Mouse (Mus musculus) layer of hippocampus, adult 9-11 months (tissue): Measurements from ENCODE around the gene Nolc1.

Source experiments
- DNase-seq: peaks from one replicate; pipeline ENCODE4 v3.0.0; 2022

Gene Nolc1

DNA sequence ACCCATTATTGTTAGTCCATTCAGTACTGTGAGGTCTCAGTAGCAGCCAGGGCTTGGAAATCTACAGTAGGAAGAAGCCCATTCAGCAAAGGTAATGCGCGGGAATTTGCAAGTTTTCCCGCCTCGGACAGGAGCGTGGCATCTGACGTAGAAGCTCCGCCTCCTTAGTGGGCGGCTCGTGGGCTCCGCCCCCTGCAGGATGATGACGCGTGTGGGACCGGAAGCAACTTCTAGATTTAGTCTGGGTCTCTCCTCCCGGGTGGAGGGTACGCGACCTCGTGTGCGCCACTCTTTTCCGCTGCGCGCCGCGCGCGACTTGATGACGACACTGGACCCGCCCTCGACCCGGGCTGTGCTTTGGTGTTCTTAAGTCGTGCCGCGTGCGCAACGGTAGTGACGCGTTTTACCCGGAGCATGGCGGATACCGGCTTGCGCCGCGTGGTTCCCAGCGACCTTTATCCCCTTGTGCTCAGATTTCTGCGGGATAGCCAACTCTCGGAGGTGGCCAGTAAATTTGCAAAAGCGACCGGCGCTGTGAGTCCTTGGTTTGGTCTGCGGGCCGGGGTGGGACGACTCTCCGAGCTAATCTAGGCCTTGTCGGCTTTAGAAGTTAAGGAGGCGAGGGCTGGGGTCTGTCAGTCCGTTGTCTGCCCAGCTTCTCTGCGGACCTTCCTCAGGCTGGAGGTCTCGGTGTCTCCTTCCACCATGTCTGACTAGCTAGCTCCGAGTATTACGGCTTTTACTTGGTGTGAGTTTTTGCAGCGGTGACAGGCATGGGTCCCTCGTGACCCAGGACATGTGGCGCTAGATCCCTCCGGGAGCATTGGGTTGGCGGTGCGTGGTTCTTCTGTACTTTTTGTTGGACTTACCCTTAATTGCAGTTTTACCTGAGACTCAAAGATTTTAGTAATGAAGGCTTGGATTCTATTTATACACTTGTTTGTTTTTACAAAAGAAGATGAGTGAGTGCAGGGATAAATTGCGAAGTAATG is at the start of gene Nolc1:
Nolc1 (plus strand) TSS at position 248 of the 992 bp plus-strand sequence.
- DNase-seq = peak; percentile 99

GRCm38 (mm10) chr19:46026567-46026966 is 49.1 kb upstream of the Nolc1 start:
- no peak for DNase-seq

DNA sequence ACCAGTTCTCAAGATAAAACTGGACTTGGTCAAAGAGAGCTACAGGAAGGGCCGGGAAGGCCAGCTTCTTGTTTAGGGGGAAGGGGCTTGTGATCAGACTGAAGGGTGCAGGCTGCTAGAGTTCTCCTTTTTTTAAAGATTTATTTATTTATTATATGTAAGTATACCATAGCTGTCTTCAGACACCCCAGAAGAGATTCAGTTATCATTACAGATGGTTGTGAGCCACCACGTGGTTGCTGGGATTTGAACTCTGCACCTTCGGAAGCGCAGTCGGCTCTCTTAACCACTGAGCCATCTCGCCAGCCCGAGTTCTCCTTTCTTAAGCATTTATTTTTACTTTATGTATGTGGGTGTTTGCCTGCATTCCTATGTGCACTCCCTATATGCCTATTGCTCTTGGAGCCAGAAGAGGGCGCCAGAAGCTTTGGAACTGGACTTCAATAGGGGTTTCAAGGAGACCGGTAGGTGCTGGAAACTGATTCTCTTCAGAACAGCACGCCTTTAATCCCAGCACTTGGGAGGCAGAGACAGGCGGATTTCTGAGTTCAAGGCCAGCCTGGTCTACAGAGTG is 46.8 kb upstream of the Nolc1 start:
- no peak for DNase-seq

DNA sequence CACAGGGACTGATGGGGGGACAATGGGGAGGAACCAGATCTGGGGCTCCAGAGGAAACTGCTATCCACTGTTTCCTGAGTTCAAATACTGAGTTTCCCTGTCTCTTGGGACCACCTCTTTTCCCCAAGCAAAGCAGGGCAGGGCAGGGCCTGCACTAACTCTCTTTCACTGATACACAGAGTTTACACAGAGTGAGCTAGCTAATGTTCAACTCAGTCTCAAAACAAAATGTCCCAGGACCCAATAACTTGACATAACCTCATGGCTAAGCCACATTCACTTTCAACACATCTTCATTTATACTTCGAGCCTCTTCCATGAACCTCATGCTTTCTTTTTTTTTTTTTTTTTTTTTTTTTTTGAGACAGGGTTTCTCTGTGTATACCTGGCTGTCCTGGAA is 46.0 kb upstream of the Nolc1 start:
- DNase-seq = no peak

GRCm38 (mm10) chr19:46030196-46030983 is 45.3 kb upstream of the Nolc1 start:
- no peak for DNase-seq

DNA sequence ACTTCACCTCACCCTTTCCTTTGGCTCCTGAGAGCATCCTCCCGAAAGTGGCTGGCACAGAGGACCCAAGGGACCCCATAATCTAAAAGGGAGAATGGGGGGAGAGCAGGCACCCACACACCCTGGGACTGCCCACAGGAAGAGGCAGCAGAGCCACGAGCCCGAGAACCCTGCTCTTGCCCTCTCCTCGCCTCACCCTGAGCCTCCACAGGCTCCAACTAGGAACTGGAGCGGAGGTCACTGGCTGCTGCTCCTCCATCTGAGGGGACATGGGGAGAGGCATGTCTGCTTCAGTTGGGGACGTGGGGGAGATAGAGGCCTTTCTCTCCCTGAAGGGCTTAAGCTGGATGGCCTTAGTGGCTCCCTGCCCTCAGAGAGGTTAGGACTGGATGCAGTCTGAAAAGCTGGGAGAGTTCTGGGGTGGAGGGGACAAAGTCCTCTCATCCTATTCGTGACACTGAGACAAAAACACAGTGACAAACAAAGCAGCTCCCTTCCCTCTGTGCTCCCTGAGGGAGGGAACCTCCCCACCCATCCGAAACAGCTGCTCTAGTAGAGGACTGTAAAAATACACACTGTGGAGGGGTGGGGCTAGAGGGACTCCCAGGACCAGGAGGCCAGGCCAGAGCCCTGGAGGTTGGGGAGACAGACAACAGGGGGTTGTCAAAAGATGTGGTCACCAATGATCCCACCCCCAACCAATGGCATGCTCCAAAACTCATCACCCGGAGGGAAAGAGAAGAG is 43.8 kb upstream of the Nolc1 start:
- DNase-seq = no peak

DNA sequence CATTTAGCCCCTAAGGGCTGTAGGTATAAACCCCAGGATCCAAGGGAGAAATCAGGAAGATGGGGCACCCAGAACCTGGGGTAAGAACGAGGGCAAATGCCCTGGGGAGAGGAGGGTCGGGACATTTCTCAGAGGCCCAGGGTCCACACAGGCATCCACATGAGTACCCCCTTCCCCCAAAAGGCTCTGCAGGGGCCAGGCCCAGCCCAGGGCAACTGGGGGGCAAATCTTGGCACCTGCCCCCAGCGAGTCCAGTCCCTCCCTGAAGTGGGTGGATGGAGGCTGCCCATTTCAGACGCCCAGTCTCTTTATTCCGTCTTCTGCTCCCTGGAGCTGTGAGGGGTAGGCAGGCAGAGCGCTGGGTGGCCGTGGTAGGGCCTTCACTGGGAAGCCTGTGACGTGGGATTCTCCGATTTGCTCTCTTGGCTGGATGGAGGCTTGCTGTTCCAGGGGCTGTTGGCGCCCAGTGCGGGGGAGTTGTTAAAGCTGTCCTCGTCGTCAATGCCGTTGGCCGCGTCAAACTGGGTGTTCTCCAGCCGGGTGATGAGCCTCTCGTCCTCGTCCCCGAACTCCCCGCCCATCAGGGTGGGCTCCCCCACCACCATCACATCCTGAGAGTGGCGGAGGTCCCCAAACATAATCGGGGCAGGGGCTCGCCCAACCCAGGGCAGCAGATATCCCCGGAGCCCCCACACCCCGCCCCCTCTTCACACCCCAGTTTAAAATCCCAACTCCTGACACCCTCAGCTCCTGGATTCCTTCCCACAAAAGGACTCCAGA is 42.7 kb upstream of the Nolc1 start:
- peak; percentile 52 for DNase-seq

DNA sequence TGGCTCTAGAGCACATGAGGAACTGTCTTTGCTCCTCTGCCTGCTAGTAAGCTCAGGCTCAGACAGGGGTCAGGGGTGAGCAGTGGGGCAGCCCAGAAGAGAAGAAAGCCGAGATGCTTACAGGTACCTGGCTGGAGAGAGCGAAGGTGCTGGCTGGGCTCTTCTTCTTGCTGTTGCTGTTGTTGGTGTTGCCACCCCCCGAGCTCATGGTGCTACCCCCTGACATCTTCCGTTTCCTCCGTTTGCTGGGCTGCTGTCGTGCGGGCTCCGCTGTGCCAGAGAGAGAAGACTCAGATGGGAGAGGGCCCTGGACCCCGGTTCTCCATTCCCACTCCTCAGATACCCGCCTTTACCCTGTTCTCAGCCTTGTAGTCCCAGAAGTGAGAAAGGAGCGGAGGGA is 41.8 kb upstream of the Nolc1 start:
- no peak for DNase-seq

GRCm38 (mm10) chr19:46035971-46036370 is 39.7 kb upstream of the Nolc1 start:
- DNase-seq = no peak

DNA sequence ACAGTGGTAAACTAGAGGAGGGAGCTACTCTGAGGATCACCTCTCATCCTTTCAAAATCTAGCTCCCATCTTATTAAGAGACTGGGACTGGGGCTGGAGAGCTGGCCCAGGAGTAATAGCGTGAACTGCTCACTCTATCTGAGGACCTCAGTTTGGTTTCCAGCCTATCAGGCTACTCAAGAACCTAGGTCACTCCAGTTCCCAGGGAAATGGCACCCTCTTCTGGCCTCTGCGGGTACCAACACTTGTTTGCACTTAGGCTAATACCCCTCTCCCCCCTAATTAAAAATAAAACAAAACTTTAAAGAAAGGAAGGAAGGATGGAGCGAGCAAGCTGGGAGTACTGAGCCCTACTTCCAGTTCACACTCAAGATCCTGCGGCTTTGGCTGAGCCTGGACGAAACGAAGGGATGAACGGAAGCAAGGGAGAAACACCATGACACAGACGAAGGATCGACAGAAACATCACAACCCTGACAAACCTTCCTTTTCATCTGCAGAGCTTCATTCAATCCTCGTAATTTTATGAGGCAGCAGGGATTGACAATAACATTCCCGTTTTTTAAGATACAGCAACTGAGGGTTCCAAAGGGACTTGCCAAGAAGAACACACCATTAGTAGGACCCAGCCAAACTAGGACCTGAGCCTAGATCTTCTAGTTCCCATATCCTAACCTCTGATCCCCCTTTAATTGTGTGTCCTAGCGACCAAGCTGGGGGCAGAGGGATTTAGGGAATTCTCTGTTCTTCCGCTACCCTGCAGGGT is 39.0 kb upstream of the Nolc1 start:
- DNase-seq = no peak

DNA sequence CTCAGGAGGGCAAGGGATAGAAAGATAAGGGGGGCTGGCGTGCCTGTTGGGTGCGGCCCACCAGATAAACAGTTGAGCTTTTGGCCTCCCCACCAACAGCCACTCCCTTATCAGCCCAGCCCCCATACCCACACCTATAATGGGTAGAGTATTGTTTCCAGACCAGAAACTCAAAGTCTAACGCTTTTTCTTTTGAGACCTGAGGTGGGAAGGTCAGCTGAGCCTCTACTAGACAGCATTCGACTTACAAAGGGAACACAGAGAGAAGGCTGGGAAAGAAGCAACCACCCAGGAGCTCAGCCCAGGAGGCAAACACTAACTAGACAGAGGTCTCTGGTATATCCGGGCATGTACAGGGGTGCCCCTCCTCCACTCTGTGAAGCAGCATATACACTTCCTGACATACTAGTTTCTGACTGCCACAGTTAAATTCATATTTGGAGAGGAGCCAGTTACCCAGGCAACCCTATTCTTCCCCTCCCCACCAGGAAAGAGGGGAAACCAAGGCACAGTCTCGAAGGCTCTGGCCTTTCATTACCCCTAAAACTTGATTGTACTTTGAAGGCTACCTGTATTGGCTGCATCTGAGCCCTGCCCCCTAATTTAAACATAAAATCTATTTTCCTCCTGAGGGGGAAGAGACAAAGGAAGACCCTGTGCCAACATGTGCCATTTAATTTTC is 38.3 kb upstream of the Nolc1 start:
- DNase-seq = no peak

DNA sequence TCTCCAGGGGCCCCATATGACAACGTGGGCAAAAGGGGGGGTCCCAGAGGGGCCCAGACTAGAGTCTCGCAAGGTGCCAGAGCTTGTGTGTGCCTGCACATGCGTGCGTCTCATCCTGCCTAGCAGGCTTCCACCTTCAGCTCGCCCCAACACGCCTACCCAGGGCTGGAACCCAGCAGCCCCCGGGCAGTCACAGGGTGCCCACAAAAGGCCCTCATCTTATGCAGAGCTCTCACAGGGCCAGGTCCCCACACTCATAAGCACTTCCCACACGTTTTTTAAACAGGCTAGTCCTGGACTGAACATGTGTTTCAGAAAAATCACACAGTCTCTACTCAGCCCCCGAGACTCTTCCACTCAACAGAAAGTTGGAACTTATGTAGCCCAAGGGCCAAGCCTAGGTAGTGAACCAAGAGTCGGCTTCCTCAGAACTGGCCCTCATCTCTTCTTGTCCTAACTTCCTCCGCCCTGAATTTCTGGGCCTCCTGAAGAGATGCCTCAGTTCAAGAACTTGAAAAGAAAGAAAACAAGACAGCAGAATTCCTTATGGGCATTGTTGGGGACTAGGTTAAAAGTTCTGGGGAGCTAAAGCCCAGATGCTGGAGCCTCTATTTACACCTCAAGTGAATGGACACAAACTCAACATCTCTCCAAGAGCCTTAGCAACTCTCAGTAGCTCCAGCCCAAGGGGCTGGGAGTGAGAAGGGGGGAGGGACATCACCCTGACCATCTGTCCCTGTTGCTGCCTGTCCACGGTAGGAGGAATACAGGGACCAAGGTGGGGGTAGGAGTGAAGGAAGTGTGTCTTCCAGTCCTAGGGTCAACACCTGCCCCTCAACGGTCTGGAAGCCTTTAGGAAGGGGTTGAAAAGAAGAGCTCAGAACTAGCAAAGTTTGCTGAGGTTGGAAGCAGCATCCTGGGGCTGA is 37.5 kb upstream of the Nolc1 start:
- peak; percentile 18 for DNase-seq

DNA sequence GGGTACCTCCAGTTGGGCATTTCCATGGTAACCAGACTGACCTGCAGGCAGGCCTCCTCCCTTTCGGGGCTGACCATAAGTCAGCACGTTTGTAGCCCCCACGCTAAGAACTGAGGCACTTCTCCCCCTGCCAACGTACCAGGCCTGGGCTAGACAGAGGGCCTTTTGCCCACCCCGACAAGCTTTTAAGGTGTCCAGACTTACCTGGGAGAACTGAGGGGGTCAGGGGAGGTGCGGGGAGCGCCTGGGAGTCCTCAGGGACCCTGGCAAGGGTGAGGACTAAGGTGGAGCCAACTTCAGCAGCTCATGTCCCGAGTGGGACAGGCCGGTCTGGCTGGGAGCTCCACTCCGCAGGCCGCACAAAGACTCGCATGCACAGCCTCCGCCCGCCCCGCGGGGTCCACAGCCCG is 36.8 kb upstream of the Nolc1 start:
- DNase-seq = no peak

DNA sequence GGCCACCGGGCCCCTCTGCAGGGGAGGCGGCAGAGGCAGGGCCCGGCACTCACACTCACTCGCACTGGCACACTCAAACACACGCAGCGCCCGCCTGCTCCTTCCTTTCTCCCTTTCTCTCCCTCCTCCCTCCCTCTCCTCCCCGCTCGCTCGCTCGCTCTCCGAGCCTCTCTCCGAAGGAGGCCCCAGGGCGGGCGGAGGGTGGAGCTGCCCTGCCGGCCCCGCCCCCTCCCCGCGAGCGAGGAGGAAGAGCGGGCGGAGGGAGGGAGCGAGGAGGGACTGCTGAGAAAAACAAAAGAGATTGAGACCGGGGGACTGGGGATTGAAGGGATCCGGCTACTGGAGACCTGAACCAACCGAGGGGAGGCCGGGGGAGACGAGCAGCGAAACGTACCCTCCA is 36.2 kb upstream of the Nolc1 start:
- peak; percentile 86 for DNase-seq

DNA sequence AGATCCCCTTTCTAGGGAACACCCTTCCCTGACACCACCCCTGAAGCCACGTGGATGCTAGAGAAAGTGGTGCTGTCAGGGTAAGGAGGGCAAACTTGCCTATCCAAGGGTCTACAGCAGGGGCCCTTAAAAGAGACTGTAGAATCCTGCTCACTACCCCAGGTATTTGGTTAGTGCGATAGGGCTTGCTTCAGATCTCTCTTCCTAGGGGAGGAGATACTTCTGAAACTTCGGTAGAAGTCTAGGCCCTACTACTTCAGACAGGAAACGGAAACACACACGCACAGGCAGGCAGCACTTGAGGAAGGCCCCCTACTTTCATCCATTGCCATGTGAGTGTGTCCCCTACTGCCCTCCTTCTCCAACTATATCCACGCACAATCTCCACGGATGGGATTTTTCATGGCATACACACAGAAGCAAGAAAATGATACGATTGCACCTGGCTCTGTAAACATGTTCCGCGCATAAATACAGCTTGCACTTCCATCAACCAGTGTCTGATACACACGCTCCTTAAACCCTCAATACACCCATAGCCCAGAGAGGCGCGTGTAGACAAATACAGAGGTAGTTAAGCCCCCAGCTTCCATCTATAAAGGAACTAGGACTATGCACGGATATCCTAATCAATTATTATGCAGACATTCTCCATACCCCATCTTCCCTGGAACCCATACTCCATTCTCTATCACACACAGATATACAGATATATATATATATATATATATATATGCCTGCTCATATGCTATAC is 35.3 kb upstream of the Nolc1 start:
- no peak for DNase-seq

GRCm38 (mm10) chr19:46041299-46041932 is 34.2 kb upstream of the Nolc1 start:
- DNase-seq = no peak

- peak; percentile 85 for DNase-seq
These were observed 33.7 kb upstream of the Nolc1 start for GRCm38 (mm10) chr19:46041933-46042475.
